Mouse (Mus musculus) embryonic facial prominence, embryonic 10.5 days (tissue): ENCODE results near the gene Plin2. TPM values are rescaled to one million over a fixed set of nuclear protein-coding genes. Genes with fewer than 3 reads are reported as not detected.
A peak's percentile ranks its signal among the peaks of the same experiment; 100 is the strongest.
"Not testable (repeated sequence)": the region's sequence is repeated elsewhere in the genome, so short reads cannot be mapped to it uniquely, and the experiment has no call there.

ENCODE experiments used
- DNase-seq: peaks from one replicate; pipeline ENCODE4 v3.0.0-alpha.2; 2017; ENCODE audit warnings: low spot score
- H3K27ac ChIP-seq: fragments of 300-500 bp; sonication (generic); replicated peaks from 2 replicates; pipeline ENCODE4 v1.5.1; 2016; ENCODE audit warnings: mild to moderate bottlenecking
- H3K27me3 ChIP-seq: fragments of 300-500 bp; sonication (generic); replicated peaks from 2 replicates; pipeline ENCODE4 v1.6.1; 2016; ENCODE audit warnings: low read depth, mild to moderate bottlenecking; ENCODE audit not compliant: poor library complexity, severe bottlenecking
- H3K36me3 ChIP-seq: fragments of 300-500 bp; sonication (generic); replicated peaks from 2 replicates; pipeline ENCODE4 v1.6.1; 2016; ENCODE audit warnings: mild to moderate bottlenecking, moderate library complexity
- H3K4me1 ChIP-seq: fragments of 300-500 bp; sonication (generic); 2 replicates; pipeline ENCODE4 v1.6.1; 2016
- H3K4me3 ChIP-seq: fragments of 300-500 bp; sonication (generic); 2 replicates; pipeline ENCODE4 v1.5.1; 2016; ENCODE audit warnings: mild to moderate bottlenecking, moderate library complexity
- H3K9me3 ChIP-seq: fragments of 300-500 bp; sonication (generic); 2 replicates; pipeline ENCODE4 v1.6.1; 2016; ENCODE audit warnings: mild to moderate bottlenecking
- WGBS: fragments of 180-500 bp; shearing (Covaris S2); methylation state at CpG from one replicate; pipeline ENCODE4 v1.1.7; 2016; 5-methylcytosine and 5-hydroxymethylcytosine counted together
- polyA plus RNA-seq: library from polyadenylated mRNA; unstranded; fragments of >200 nt; fragmentation: Nextera tagmentation; extraction: Ambion mirVana; gene quantifications from 2 replicates; pipeline ENCODE4 v1.2.1, GENCODE M21; 2016

Gene Plin2
- polyA plus RNA-seq, 1 experiment from 2014 or later, result 70.4 TPM

GRCm38 (mm10) chr4:86681421-86681820 lies 11.6 kb upstream of the Plin2 start:
- no peaks in the 10 kb centered on the region for H3K36me3 ChIP-seq
- no peaks in the 10 kb centered on the region for H3K27me3 ChIP-seq
- no peak overlapping the region for H3K4me3 ChIP-seq
- DNase-seq, result no peak
- H3K4me1 ChIP-seq, result 0 out of 2 replicates have a peak, but pooled peaks cover 5% of the 10 kb centered on the region
- no peak overlapping the region for H3K27ac ChIP-seq
- 41% methylated on average over 3 of the region's 3 CpGs for WGBS
- H3K9me3 ChIP-seq, result no peaks in the 10 kb centered on the region

- WGBS, result 86% methylated on average over 2 of the region's 2 CpGs
- Histone ChIP-seq H3K36me3 (no peaks in the 10 kb centered on the region), H3K9me3 (no peaks in the 10 kb centered on the region), H3K4me1 (0 out of 2 replicates have a peak, but pooled peaks cover 2% of the 10 kb centered on the region), H3K4me3 (no peak overlapping the region), H3K27ac (no peak overlapping the region), H3K27me3 (no peaks in the 10 kb centered on the region)
- DNase-seq, result no peak
These were observed 9.8 kb upstream of the Plin2 start for GRCm38 (mm10) chr4:86679686-86680085.

- no peak for DNase-seq
- Histone ChIP-seq H3K27me3 (no peaks in the 10 kb centered on the region), H3K4me3 (no peak overlapping the region), H3K9me3 (no peaks in the 10 kb centered on the region), H3K36me3 (no peaks in the 10 kb centered on the region), H3K4me1 (peaks cover 9% of the 10 kb centered on the region; the same call in 1 of the 2 replicates), H3K27ac (no peak overlapping the region)
These were observed 6.9 kb upstream of the Plin2 start for GRCm38 (mm10) chr4:86676756-86677155.

- peaks cover 24% of the 10 kb centered on the region for H3K4me1 ChIP-seq
These were observed 4.9 kb upstream of the Plin2 start for GRCm38 (mm10) chr4:86674739-86675138.

GRCm38 (mm10) chr4:86674150-86674549 lies 4.3 kb upstream of the Plin2 start:
- not testable (repeated sequence) for H3K27me3 ChIP-seq, DNase-seq, H3K9me3 ChIP-seq, H3K4me3 ChIP-seq, H3K27ac ChIP-seq, H3K36me3 ChIP-seq
- peaks cover 28% of the 10 kb centered on the region for H3K4me1 ChIP-seq

More at GRCm38 (mm10) chr4:86674739-86675138, 4.9 kb upstream of the Plin2 start:
- H3K4me3 ChIP-seq, DNase-seq, H3K36me3 ChIP-seq, H3K27ac ChIP-seq, H3K27me3 ChIP-seq, H3K9me3 ChIP-seq: not testable (repeated sequence)

GRCm38 (mm10) chr4:86672450-86672849 lies 2.6 kb upstream of the Plin2 start:
- no peak for DNase-seq
- Histone ChIP-seq H3K9me3 (no peaks in the 10 kb centered on the region), H3K27ac (no peak overlapping the region), H3K4me3 (no peak overlapping the region), H3K27me3 (no peaks in the 10 kb centered on the region), H3K36me3 (peaks cover 9% of the 10 kb centered on the region), H3K4me1 (peaks cover 34% of the 10 kb centered on the region)
- WGBS, result 67% methylated on average over 7 of the region's 7 CpGs

- no peak overlapping the region for H3K27ac ChIP-seq
- peaks cover 10% of the 10 kb centered on the region for H3K36me3 ChIP-seq
- peaks cover 34% of the 10 kb centered on the region for H3K4me1 ChIP-seq
- 22% methylated on average over 3 of the region's 3 CpGs for WGBS
- H3K9me3 ChIP-seq, result no peaks in the 10 kb centered on the region
- H3K4me3 ChIP-seq, result no peak overlapping the region
- DNase-seq, result no peak
- no peaks in the 10 kb centered on the region for H3K27me3 ChIP-seq
These were observed 1.9 kb upstream of the Plin2 start for GRCm38 (mm10) chr4:86671803-86672202.

- Histone ChIP-seq H3K27ac (peak overlapping the region; percentile 96; the same call in 1 of the 2 replicates), H3K4me1 (peaks cover 34% of the 10 kb centered on the region), H3K36me3 (peaks cover 16% of the 10 kb centered on the region), H3K27me3 (no peaks in the 10 kb centered on the region), H3K4me3 (no peak overlapping the region), H3K9me3 (no peaks in the 10 kb centered on the region)
- 76% methylated on average over 8 of the region's 8 CpGs for WGBS
- no peak for DNase-seq
These were observed 884 bp upstream of the Plin2 start for GRCm38 (mm10) chr4:86670582-86671306.

GRCm38 (mm10) chr4:86669241-86669753 lies 563 bp downstream of the Plin2 start:
- WGBS, result 17% methylated on average over 6 of the region's 6 CpGs

GRCm38 (mm10) chr4:86668290-86669000 lies 1.4 kb downstream of the Plin2 start:
- no peak overlapping the region for H3K27ac ChIP-seq
- peak overlapping the region; percentile 76 for H3K4me3 ChIP-seq
- H3K4me1 ChIP-seq, result peaks cover 37% of the 10 kb centered on the region
- H3K27me3 ChIP-seq, result no peaks in the 10 kb centered on the region
- 88% methylated on average over 14 of the region's 14 CpGs for WGBS
- peaks cover 37% of the 10 kb centered on the region for H3K36me3 ChIP-seq
- no peaks in the 10 kb centered on the region for H3K9me3 ChIP-seq
- no peak for DNase-seq

More at GRCm38 (mm10) chr4:86669241-86669753, 563 bp downstream of the Plin2 start:
- H3K9me3 ChIP-seq, H3K27me3 ChIP-seq: not testable (repeated sequence)
- peak overlapping the region; percentile 76 for H3K4me3 ChIP-seq
- peaks cover 29% of the 10 kb centered on the region for H3K36me3 ChIP-seq
- peak; percentile 20 for DNase-seq
- H3K27ac ChIP-seq, result peak overlapping the region; percentile 96
- peaks cover 37% of the 10 kb centered on the region for H3K4me1 ChIP-seq

GRCm38 (mm10) chr4:86665596-86665995 lies 4.3 kb downstream of the Plin2 start:
- Histone ChIP-seq H3K4me1 (peaks cover 21% of the 10 kb centered on the region), H3K4me3 (no peak overlapping the region), H3K36me3 (peaks cover 50% of the 10 kb centered on the region), H3K9me3 (no peaks in the 10 kb centered on the region), H3K27me3 (no peaks in the 10 kb centered on the region), H3K27ac (no peak overlapping the region)
- no peak for DNase-seq
- 91% methylated on average over 3 of the region's 3 CpGs for WGBS

GRCm38 (mm10) chr4:86663919-86664318 lies 5.9 kb downstream of the Plin2 start:
- H3K27me3 ChIP-seq, result no peaks in the 10 kb centered on the region
- H3K4me3 ChIP-seq, result no peak overlapping the region
- 52% methylated on average over 4 of the region's 4 CpGs for WGBS
- H3K36me3 ChIP-seq, result peaks cover 67% of the 10 kb centered on the region
- H3K4me1 ChIP-seq, result peaks cover 7% of the 10 kb centered on the region
- no peak overlapping the region for H3K27ac ChIP-seq
- DNase-seq, result no peak
- H3K9me3 ChIP-seq, result no peaks in the 10 kb centered on the region

- H3K27me3 ChIP-seq, result no peaks in the 10 kb centered on the region
- H3K4me3 ChIP-seq, result no peak overlapping the region
- 94% methylated on average over 12 of the region's 12 CpGs for WGBS
- H3K4me1 ChIP-seq, result no peaks in the 10 kb centered on the region
- no peaks in the 10 kb centered on the region for H3K9me3 ChIP-seq
- no peak for DNase-seq
- H3K27ac ChIP-seq, result no peak overlapping the region
- peaks cover 69% of the 10 kb centered on the region for H3K36me3 ChIP-seq
These were observed 12.7 kb downstream of the Plin2 start for GRCm38 (mm10) chr4:86657176-86657575.
